Mouse (Mus musculus) thymus, adult 18-20 months (tissue): Measurements from ENCODE around the gene Gipc1.

Source experiments
- DNase-seq, 2 experiments: peaks; one replicate each; pipeline ENCODE4 v3.0.0; 2022; ENCODE audit warnings: mixed read lengths in 2 of 2

The Gipc1 gene

GRCm38 (mm10) chr8:83652030-83652743 lies at the start of gene Gipc1:
Gene Gipc1 (plus strand): TSS chr8:83652677.
- DNase-seq: peak; percentile 94 to 95

- peak; percentile 100 for DNase-seq
Measured at GRCm38 (mm10) chr8:83607661-83608397, 44.6 kb upstream of the Gipc1 start, which contains the start of the genes Tecr and Dnajb1. Gene Tecr (minus strand): TSS chr8:83607971. Gene Dnajb1 (plus strand): TSS chr8:83608193.

GRCm38 (mm10) chr8:83608398-83608829 lies 44.1 kb upstream of the Gipc1 start:
- DNase-seq: peak; percentile 83 to 84

- DNase-seq: no peak
Measured at GRCm38 (mm10) chr8:83609086-83609485, 43.4 kb upstream of the Gipc1 start.

GRCm38 (mm10) chr8:83609547-83610180 lies 42.8 kb upstream of the Gipc1 start:
- no peak for DNase-seq

GRCm38 (mm10) chr8:83611921-83612320 lies 40.6 kb upstream of the Gipc1 start:
- peak; percentile 69 to 82 for DNase-seq

- no peak for DNase-seq
Measured at GRCm38 (mm10) chr8:83613695-83614094, 38.8 kb upstream of the Gipc1 start.

GRCm38 (mm10) chr8:83616625-83617024 lies 35.9 kb upstream of the Gipc1 start:
- DNase-seq: no peak

GRCm38 (mm10) chr8:83617111-83617510 lies 35.4 kb upstream of the Gipc1 start:
- DNase-seq: no peak

- no peak for DNase-seq
Measured at GRCm38 (mm10) chr8:83618566-83618965, 33.9 kb upstream of the Gipc1 start.

- DNase-seq: peak; percentile 41 to 56
Measured at GRCm38 (mm10) chr8:83619568-83620285, 32.8 kb upstream of the Gipc1 start.

GRCm38 (mm10) chr8:83621691-83622388 lies 30.6 kb upstream of the Gipc1 start:
- no peak for DNase-seq

- DNase-seq: peak; percentile 73 to 83
Measured at GRCm38 (mm10) chr8:83622389-83622989, 30.0 kb upstream of the Gipc1 start.

GRCm38 (mm10) chr8:83623549-83623948 lies 28.9 kb upstream of the Gipc1 start:
- no peak for DNase-seq

GRCm38 (mm10) chr8:83624739-83625138 lies 27.7 kb upstream of the Gipc1 start:
- DNase-seq: no peak

GRCm38 (mm10) chr8:83625676-83626299 lies 26.7 kb upstream of the Gipc1 start:
- no peak for DNase-seq

- no peak for DNase-seq
Measured at GRCm38 (mm10) chr8:83632083-83632707, 20.3 kb upstream of the Gipc1 start.

- no peak for DNase-seq
Measured at GRCm38 (mm10) chr8:83638856-83639255, 13.6 kb upstream of the Gipc1 start.

GRCm38 (mm10) chr8:83639649-83640048 lies 12.8 kb upstream of the Gipc1 start:
- no peak for DNase-seq

- DNase-seq: no peak
Measured at GRCm38 (mm10) chr8:83647511-83647910, 5.0 kb upstream of the Gipc1 start.

- no peak for DNase-seq
Measured at GRCm38 (mm10) chr8:83648031-83648430, 4.4 kb upstream of the Gipc1 start.
